Mouse (Mus musculus) layer of hippocampus, adult 8-10 months (tissue): ENCODE measurements around the gene Ppm1l. TPM values are rescaled to one million over a fixed set of nuclear protein-coding genes. Genes with fewer than 3 reads are reported as not detected.
A peak's percentile ranks its signal among the peaks of the same experiment; 100 is the strongest.

Experiments
- DNase-seq, 2 experiments: peaks; one replicate each; pipeline ENCODE4 v3.0.0; 2022; ENCODE audit warnings: low spot score in 2 of 2
- total RNA-seq, 4 experiments: library from RNA; stranded (reverse); gene quantifications; 2 replicates each; pipeline ENCODE4 v1.2.4; 2022

Ppm1l gene
- total RNA-seq, 4 experiments from 2014 or later = 49.6 to 54.8 (median 52.7) TPM

DNA sequence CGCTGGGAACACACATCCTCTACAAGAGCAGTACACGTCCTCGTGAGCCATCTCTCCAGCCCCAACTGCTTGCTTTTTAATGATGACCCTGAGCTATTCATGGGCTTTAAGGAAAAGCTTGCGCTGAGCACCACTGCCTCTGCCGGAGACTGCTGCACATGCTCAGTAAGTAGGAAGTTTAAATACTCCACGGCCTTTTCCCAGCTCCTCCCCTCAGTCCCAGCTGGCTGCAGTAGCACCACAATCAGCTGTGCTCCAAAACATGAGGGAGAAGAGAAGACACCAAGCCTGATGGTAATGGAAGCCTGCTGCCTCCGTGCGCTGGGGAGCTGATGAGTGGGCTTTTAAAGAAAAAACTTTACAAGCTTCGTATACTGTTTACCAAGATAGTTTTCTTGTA is 277.4 kb downstream of the Ppm1l start:
- no peak for DNase-seq

DNA sequence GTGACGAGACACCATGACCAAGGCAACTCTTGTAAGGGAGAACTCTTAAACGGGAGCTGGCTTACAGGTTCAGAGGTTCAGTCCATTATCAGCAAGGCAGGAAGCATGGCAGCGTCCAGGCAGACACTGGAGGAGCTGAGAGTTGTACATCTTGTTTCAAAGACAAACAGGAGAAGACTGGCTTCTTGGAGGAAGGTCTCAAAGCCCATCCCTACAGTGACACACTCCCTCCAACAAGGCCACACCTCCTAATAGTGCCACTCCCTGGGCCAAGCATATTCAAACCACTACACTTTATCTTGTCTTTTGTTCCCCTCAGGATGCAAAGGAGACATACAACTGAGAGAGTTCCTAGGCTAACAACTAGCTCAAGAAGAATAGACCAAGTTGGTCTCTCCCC is 279.5 kb downstream of the Ppm1l start:
- no peak for DNase-seq

DNA sequence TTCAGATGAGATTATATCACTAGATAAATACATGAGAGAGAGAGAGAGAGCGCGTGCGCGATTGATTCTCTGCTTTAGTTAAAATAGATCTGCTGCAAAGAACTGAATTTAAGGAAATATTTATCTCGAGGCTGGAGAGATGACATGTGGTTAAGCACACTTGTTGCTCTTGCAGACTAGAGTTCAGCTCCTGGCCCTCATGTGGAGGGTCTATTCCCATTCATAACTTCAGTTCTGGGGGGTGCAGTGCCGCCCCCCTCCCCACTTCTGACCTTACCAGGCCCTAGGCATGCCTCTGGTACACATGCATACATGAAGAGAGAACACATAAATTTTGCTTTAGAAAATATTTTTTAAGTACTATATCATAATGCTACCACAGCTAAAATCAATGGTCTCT is 280.6 kb downstream of the Ppm1l start:
- DNase-seq = no peak

DNA sequence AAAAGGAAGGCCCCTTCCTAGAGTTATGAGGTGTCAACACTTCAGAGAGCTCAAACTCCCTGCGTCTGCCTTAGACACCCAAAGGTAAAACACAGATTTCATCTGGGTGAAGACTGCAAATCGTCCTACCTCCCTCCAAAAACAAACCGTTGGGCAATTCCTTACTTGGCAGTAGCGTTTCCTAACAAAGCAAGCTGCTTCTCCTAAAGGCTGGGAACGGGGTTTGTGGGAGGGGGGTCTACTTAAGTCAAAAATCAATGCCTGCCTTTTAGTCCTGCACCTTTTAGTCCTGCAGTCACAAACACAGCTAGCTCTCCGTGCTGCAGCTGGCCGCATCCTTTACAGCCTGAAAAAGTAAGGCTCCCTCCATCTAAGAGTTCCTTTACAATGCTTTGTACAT is 281.2 kb downstream of the Ppm1l start:
- no peak for DNase-seq

DNA sequence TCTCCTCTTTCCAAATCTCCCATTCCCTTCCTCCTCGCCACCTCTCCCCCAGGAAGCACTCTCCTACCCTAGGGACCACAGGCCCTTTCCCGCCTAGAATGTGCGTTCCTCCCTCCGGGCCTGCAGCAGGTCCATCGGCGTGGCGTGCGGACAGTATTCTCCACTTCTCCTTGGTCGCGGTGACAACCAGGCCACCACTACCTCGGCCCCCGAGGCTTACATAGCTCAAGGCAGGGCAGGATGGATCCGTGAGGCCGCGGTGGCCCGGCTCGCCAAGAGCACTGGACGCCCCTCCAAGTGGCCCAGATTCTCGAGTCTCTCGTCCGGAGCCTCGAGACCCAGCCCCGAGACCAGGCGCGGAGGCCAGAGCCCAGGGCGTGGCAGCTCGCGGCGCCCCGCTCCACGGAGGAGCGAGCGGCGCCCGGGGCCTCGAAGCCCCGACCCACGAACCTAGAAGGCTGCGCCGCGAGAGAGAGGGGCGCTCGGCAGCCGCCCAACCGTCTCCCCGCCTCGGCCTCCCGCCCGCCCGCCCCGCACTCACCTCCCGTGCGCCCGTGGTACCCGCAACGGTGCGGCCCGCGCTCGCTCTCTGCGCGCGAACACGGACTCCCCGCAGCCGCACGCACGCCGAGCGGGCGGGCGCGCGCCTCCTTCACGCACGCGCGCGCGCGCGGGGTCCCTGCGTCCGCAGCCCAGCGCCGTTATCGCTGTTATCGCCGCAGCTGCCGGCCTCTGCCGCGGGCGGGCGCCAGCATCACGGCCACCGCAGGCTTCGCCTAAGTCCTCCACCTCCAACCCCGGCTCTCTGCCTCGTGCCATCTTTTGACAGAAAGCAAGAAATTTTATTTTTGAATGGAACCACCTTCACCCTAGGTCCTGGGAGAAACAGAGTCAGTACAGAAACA is 281.9 kb downstream of the Ppm1l start, which contains the start of gene B3galnt1:
Gene B3galnt1, minus strand, starts transcription at position 700 of the 905 bp plus-strand sequence.
- DNase-seq = peak in 1 of 2 experiments; percentile 62

DNA sequence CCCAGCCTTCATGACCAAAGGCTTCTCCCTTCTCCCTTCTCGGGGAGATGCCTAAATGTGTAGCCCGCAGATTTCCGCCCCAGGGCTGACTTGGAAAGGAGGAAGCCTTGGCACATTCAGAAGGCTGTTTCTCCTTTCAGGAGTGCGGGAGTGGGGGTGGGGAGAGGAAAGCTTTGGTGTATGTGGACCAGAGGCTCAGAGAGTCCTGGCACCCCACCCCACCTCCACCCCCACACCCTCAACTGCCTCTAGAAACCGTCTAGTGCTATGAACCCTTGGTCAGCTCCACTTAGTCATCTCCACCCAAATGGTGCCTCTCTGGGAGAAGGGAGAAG is 282.5 kb downstream of the Ppm1l start:
- DNase-seq = no peak

DNA sequence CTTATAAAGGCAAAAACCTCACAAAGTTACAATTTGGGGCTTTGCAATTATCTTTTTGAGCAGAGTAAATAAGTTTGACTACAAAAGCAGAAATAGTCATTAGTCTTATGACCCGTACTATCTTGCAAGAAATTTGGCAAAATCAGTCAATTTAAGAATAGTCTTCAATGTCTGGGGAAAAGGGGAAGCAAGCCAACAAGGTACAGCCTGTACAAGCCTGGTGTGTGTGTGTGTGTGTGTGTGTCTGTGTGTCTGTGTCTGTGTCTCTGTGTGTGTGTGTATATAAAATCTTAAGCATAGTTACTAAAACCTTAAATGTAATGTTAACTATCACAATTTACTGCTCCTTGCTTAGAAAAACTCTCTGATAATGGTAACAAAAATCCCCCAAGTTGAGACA is 290.3 kb downstream of the Ppm1l start:
- no peak for DNase-seq

DNA sequence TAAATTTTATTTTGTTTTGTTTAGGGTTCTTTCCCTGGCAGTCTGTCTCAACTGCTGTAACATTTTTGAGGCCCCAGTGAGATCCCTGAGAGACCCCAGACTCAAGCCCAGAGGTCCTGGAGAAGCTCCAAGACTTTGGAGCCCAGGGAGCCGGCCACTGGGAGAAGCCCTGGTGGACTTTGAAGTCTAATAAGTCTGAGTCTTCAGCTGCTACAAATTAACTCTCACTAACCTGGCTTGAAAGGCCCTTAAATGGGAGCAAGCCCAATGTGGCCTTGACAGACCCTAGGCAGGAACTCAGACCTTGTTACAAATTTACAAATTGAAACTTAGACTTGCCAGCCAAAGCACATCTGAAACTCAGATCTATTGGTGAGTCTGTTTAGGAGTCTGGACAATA is 290.8 kb downstream of the Ppm1l start:
- no peak for DNase-seq

DNA sequence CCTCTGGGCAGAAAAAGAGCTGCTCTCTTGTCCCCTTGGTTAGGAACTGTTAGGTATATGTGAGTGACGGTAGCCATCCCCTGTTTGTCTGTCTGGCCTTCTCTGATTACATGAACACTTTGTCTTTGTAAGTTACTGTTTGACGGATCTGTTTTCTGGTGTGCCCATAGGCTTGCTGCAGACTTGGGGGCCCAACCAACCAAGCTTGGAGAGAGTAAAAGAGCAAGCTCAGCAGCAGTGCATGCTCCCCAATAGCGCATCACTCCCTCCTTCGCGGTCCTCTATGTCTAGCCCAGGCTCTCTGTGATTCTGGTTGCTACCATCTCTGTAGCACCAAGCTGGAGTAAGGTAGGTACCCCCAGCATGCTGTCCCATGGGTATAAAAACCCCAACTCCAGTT is 291.2 kb downstream of the Ppm1l start:
- no peak for DNase-seq

Other genes with a start within 250 kb of the Ppm1l start
- gene Kpna4, start 189.7 kb upstream of the Ppm1l start, total RNA-seq = 10 to 100 TPM; 68.1 to 94.4 (median 81.2) TPM
- gene Arl14, start 94.4 kb upstream of the Ppm1l start, total RNA-seq = not detected